Mouse (Mus musculus): ENCODE results near the gene Bmpr1b.

Gene Bmpr1b

DNA sequence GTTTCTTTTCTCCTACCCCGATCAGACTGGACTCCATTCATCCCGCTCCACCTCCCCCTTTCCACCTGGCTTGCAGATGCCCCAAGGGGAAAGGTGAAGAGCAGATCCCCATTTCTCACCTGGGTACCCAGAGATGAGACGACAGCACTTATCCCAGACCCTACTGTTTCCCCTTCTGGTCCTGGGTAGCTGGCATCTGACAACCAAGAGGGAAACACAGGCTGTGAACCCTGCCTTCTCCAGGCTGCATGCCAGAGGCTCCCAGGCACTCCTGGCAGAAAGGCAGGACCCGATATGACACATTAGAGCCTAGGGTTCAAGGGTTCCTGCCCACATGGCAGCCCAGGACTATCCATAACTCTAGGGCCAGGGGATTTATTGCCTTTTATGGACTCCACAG lies 56.0 kb downstream of the Bmpr1b start:
- DNase-seq (ENCODE audit: low spot score), result no peak

DNA sequence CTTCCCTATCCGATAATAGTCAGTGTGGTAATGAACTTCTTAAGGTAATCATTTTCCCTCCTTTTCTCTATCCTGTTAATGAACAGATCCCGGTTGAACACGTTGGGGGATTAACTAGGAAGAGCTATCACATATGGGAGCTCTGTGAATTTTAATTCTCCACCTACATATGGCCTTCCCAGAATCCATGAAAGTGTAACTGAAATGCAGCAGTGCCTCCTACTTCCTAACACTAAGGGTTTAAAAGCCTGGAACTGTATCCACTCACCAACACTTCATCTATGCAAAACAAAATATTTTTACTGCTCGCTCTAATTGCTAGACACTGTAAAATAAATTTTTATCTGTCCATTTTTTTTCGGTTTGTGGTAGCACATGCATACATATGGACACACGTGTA lies 63.0 kb downstream of the Bmpr1b start:
- no peak for DNase-seq (ENCODE audit: low spot score)

DNA sequence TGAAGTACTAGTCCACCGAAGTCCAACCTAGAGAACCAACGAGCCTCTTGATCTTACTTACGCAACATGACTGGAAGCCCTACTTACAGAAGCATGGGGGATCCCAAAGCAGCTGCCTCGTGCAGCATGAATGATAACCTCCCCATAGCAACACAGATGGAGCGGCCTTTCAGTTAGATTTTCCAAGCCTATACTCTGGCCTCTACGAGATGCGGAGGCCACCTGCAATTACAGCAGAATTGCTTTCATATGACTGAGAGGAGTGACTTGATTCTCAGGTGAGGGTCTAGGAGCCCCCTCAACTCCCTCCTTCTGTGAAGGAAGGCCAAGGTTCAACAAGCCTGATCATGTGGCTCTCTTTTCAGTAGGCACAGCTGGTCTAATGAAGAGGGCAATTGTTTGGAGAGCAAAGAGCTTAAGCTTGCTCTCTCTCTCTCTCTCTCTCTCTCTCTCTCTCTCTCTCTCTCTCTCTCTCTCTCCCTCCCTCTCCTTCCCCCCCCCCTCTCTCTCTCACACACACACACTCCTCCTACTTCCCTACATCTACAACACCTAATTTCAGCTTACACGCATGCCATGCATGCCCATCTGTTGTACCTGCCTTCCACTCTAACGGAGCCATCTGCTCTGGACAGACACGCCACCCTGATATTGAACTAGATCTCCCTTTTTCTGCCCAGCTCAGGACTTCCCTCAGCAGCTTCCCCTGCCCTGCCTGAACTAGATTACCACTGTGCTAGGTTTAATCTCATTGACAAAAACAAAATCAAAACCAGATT lies 65.0 kb downstream of the Bmpr1b start:
- no peak for DNase-seq (ENCODE audit: low spot score)

DNA sequence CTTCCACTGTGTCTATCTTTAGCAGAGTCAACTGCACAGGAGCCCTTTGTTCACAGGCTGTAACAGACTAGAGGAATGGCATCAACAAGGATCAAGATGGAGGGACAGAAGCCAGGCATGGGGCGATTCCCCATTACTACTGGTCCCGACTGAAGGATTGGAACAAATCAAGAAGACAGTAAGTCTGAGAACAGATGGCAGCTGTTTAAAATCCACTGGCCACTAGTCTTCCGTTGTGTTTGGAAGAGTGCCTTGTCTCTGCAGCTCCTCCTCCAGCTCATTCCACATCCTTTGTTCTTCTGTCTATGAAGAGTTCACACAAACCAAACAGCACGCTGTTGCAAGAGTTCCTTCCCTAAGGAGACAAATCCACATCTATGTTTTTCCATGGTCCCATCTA lies 65.6 kb downstream of the Bmpr1b start:
- no peak for DNase-seq (ENCODE audit: low spot score)

DNA sequence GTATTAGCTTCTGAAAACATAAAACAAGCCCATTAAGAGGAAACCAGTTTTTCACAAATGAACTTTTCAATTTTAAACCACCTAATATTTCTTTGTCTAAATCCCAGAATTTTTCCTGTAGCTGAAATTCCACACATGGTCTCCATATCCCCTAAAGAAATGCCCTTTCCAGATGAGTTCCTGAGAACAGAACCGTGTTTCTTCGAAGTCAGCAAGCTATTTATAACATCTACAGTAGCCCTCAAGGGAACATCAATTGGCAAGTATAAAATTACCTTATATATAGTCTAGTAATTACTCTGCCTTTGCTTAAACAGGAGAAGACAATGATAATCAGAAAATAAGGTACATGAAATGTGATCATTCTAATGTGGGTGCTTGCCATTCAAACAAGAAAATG lies 70.1 kb downstream of the Bmpr1b start:
- no peak for DNase-seq (ENCODE audit: low spot score)

DNA sequence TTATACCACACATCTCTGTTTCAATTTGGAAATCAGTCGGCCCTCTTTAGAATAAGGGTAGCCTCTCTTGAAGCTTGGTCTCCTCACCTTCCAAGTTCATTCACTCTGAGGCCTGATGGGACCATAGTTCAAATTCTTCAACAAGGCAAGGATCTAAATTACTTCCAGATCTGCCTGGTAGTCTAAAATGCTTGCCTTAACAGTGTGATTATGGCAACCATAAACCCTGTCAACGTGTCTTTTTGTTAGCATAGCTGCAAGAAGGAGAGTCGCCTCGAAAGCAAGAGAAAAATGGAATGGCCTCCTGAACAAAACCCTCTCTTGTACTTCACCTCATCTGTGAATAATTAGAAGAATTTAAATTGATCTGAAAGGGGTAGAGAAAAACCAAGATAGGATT lies 75.2 kb downstream of the Bmpr1b start:
- no peak for DNase-seq (ENCODE audit: low spot score)

DNA sequence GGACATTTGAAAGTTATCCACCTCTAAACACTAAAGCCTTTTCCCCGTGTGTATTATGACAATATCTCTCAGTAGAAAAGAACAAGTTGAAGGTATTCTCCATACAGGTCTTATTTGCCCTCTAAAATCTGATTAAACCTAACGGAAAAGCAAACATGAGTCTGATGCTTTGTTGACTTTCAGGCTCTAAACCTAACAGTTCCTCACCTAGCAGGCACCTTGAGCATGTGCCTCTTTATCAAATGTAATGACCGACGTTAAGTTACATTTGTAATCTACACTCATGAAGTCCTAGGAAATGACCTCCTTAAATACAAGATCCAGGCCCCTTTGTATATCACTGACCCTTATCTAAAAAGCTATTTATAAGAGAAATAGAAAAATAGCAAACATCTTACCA lies 79.5 kb downstream of the Bmpr1b start:
- no peak for DNase-seq (ENCODE audit: low spot score)

DNA sequence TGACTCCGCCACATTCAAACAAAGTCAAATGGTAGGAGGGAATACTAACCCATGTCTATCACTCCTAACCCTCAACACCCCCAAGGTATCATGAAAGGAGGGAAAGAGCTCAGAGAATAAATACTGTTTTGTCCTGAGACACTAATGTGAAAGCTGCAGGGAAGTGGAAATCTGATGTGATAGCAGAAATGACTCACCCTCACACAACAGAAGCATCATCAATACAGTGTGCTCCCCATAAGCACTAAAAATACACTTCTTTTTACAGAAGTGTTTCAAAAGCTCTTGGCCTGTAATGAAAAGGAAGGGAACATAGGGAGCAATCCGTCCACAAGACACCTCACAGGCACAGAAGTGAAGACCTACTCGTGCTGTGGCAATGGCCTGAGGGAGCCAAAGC lies 83.3 kb downstream of the Bmpr1b start:
- no peak for DNase-seq (ENCODE audit: low spot score)

DNA sequence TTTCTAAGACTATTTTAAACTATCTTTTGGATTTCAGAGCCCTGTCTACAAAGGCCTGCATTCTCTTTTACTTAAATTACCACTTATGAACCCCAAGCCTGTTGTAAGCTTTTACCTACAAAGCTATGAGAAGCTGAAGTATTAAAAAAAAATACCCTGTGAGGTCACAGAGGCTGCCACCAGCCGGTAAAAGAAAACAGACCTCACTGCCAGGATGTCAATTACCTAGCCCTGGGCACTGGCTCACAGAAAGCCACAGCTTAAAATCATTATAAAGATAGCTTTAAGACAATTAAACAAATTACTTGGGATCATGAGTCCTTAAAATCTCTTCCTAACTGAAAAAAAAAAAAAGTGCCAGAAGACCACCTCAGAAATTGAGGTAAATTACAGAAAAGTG lies 85.1 kb downstream of the Bmpr1b start:
- no peak for DNase-seq (ENCODE audit: low spot score)

DNA sequence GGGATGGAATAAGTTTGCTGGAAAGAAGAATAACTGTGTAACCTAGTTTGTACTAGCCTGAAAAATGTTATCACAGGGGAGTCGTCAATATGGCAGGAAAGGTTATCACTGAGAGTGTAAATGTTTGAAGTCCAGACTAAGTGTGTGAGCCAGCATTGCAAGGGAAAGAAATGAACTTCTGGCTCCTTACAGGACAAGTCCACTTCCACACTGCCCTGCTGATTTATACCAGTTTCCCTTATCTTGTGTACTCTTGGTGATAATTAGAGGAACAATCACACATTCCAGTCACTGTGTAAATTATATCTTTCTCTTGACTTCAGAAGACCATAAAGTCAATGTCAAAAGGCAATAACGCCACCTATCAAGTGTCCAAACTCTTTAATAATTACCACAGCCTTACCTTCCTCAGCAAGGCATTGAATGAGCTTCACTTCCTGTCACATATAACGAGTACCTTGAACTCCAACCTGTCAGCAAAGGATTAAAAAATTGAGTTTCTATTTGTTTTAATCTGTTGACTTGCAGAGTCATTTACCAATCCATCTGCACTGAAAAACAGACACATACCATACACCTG lies 91.4 kb downstream of the Bmpr1b start:
- DNase-seq (ENCODE audit: low spot score), result no peak

DNA sequence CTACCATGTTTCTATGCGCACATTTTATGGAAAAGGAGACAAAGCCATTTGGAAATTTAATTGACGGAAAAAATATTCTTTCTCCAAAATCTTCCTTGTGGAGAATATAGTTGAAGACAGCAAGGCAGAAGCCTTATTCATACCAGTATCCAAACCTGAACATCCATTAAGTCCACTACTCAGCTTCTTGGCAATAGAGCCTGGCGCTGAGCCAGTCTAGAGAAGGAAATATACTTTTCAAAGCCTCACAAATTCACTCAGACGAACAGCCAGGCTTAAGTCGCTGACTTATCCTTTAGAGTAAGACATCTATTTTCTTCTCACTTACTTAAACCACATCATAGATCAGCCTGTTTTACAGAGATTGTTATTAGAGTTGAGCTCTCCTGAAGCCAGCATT lies 97.6 kb downstream of the Bmpr1b start:
- DNase-seq (ENCODE audit: low spot score), result no peak

DNA sequence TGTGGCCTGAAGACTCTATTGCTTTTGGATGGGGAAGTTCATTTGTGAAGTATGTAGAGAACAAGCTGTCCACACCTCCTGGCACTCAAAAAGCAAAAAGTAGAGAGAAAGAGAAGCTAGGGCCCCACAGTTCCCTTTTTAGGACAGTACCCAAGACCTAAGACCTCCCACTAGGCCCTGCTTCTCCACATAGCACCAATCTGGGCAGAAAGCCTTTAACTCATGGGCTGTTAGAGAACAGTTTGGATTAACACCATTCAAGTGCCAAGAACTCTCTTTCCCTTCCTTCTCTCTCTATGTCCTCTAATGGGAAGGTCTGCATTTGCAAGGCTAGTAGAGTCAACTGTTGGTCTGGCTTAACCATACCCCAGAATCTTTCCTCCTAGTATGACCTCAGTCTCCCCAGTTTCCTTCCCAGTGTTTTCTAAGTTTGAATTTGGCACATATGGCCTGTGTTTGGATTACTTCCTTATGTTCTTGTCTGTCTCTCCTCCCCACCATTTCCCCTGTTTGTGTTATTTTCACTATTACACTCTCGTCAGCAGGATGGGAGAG lies 102.4 kb downstream of the Bmpr1b start:
- DNase-seq (ENCODE audit: low spot score), result no peak

DNA sequence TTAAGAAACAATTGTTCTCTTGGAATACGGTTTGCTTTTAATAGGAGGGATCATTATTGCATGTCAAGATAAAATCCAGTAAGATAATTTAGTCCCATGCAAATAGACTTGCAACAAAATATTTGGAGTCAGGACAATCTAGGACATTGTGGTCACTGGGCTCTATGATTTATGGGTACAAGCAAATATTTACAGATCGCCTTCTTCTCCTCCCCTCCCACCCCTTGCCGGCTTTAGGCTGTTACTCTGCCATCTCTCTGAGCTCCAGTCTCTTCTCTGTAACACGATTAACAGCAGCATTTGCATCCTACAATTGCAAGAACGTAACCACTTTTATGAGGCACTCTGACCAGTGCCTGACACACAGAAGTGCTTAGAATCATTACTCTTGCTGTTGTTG lies 104.1 kb downstream of the Bmpr1b start:
- no peak for DNase-seq (ENCODE audit: low spot score)

DNA sequence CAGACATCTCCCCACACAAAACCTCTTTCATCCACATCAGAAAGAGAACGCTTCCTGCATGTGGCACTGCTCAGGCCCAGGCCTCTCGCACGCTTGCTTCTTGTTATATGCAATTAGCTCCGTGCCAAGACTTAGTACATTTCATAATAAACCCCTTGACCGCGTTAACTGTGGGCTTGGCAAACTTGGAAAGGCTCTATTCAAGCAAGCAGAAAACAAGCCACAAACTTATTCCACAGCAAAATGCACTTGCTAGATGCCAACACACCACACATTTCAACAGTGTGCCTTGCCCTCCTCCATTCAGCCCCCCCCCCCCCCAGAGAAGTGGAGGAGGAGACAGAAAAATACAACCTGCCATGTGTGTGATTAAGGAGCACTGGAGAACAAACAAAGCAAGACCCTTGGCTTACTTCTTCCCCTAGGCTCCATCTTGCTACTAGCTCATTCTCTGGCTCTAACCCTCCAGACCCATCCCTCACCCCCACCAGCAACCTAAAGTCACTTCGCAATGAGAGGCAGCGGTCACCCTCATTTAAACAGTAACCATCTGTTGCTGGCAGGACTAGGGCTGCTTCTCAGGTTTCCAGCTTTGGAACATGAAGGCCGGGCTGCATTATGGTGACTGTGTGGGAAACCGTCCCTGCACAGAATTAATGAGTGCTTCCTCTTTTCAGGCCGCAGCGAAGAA lies 105.5 kb downstream of the Bmpr1b start:
- no peak for DNase-seq (ENCODE audit: low spot score)

DNA sequence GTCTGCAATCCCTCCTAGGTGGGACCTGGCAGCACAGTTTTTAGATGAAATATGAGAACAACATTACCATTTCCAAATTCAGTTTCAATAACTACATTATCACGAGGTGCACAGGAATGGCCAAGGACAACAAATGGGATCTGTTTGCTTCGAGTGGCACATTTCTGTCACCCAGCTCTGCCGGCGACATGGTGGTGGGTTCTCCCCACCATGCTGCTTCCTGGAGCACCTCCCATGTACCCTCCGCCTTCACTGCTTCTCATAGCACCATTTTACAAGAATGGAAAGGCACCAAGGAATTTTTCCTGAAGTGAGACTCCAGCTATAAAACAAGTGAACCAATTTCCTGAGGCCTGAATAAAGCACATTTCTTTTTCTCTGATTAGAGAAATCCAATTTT lies 108.0 kb downstream of the Bmpr1b start:
- no peak for DNase-seq (ENCODE audit: low spot score)

DNA sequence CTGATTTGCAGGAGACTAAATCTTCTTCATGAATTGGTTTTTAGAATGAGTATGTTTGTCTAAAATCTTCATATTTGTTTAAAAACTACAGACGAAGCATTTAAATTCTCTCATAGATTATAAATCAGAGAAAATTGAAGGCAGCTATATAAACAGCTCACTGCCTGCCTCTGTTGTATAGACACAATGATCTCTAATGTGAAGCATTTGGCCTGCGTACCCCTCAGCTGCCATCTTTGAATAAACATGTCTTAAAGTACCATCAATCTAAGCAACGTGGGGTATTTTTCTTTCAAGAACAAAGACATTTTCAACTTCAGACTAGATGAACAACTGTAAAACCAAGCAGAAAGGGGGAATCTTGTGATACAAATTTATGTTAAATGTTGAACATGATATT lies 109.3 kb downstream of the Bmpr1b start:
- DNase-seq (ENCODE audit: low spot score), result no peak

DNA sequence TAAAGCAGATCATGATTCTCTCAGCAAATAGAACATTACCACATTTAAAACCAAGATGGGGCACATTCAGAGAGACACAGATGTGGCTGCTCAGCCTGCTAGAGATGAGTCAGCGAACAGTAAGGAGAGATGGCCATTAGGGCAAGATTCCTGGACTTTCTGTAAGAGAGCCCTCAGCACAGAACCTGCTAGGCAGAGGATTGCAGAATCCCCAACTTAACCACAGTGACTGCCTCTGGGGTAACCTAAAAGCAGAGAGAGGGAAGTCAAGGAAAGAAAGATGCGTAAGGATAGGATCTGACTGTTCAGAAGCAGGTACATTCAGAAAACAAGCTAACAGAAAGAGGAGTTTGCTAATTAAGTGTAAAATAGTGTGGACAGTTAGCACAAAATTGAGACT lies 118.5 kb downstream of the Bmpr1b start:
- DNase-seq (ENCODE audit: low spot score), result no peak

DNA sequence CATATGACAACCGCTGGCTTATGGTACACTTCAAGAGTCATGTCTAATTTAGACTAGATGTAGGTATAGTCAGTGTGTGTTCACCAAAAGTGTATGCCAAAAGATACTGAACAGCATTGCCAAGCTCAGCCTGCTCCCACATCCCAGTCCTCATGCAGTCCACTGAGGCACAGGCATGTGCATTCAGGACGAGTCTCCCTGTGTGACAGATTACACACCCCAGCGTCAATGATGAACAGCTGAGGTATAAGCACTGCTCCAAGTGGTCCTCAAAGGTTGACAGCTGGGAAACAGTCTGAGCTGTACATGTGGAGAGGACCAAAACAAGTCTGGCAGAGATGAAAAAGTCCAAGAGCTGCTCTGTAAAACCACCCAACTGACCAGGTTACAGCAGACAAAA lies 119.6 kb downstream of the Bmpr1b start:
- no peak for DNase-seq (ENCODE audit: low spot score)

DNA sequence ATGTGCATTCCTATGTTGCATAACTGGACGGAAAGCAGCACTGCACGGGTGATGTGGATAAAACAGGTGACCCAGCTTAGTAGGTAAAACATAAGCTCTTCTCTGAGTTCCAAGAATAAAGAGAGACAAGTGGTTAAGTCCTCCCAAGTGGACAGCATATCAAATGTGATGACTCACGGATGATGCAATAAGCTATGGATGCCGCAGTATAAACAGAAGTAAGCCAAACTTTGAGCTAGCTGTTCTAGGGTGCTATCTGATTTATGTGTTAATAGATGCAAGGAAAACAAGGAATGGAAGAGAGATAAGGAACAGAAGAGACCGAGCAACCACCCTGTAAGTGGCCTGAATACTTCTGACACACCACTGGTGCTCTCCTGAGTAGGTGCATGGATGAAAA lies 120.1 kb downstream of the Bmpr1b start:
- no peak for DNase-seq (ENCODE audit: low spot score)

DNA sequence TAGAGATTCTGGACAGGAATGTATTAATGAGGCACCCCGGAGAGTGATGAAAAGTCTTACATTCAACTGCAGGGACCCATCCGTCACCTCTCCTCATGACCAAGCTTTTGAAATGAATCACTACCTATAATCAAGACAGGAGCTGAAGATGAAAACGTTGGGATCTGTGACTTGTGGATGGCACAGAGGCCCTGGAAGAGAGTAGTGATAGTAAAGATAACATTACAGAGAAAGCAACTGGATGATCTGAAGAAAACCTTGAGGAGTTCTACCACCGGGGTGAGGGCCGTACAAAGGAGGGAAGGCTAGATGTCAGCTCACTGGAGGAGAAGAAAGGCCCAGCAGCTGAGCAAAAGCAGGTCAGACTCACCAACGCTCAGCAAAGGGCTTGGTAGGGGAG lies 120.7 kb downstream of the Bmpr1b start:
- no peak for DNase-seq (ENCODE audit: low spot score)

DNA sequence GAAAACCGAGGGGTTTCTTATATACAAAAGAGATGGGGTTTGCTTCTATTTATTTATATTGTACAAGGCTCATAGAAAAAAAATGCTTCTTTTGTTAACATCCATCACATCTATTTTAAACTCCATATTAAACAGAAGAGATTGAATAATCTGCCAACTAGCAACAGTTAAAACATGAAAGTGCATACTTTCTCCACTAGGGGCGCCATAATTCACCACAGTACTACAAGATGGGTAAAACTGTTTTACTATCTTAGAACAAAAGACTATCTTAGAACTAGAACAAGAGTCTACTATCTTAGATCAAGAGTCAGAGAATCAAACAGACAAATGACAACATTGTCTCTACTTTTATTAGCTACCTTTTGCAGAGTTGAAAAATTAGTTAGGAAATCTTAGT lies 125.8 kb downstream of the Bmpr1b start:
- DNase-seq (ENCODE audit: low spot score), result no peak

DNA sequence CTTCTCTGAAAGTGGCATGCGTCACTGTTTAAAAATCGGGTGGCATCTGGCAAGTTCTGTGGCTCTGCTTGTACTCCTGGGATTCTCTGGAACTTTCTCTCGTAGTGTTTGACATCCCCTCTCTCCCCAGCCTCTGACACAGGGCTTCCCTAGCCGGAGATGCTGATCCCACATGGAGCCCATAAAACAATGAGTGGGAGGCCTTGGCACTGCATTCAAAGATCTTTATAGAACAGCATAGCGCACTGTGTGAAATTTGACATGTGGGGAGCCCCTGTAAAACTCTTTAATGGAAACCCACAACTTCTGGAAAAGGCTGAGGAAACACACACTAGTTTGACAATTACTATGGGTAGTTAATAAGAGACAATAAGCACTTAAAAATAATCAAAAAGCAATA lies 126.2 kb downstream of the Bmpr1b start:
- DNase-seq (ENCODE audit: low spot score), result no peak

DNA sequence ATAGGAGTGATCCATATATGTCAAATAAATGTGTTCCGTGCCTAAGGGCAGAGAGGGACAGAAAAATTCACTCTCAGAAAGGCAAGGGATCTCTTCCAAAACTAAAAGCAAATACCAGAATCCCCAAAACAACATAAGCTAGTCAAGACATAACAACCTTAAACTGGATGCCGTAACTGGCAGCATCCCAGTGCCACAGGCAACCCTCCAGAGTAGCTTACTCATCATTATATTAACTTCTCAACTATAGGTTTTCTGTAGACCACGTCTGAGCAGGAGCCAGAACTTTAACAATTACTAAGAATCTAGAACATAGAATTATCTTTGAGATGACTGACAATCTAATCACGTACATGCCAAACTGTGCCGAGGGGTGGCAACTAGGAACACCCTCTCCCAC lies 128.9 kb downstream of the Bmpr1b start:
- DNase-seq (ENCODE audit: low spot score), result no peak
